Mouse (Mus musculus): Measurements from ENCODE around the gene Iqcd.

- TF ChIP-seq POLR2A (IDR thresholded peaks at IDR 0.05; ENCODE audit: extremely low read depth, insufficient read depth, low read length) (no peak), CTCF (IDR thresholded peaks at IDR 0.05; ENCODE audit: low read depth, low read length) (peak; percentile 32)
Observed at GRCm38 (mm10) chr5:120577935-120578441, 10.8 kb upstream of the Iqcd start.
